Mouse (Mus musculus) bone marrow, adult 2 months (tissue): Measurements from ENCODE around the gene Acaa1a. TPM values are rescaled to one million over a fixed set of nuclear protein-coding genes. Genes with fewer than 3 reads are reported as not detected.

Source experiments
- H3K27ac ChIP-seq: fragments of 200-500 bp; 2 replicates; pipeline ENCODE4 v1.5.1; 2012; ENCODE audit warnings: low read depth, mild to moderate bottlenecking, control low read depth, inconsistent platforms, low read length; ENCODE audit not compliant: control insufficient read depth, poor library complexity, insufficient read depth
- H3K4me1 ChIP-seq: fragments of 200-500 bp; 2 replicates; pipeline ENCODE4 v1.6.1; 2011; ENCODE audit warnings: low read length; ENCODE audit not compliant: control insufficient read depth, insufficient read depth
- H3K4me3 ChIP-seq: fragments of 200-500 bp; replicated peaks from 2 replicates; pipeline ENCODE3; 2011; ENCODE audit warnings: mild to moderate bottlenecking, low read depth, low read length, control low read depth; ENCODE audit not compliant: control insufficient read depth
- CTCF ChIP-seq: fragments of 200-500 bp; IDR thresholded peaks from 2 replicates; pipeline ENCODE4 v1.5.1; 2011; ENCODE audit warnings: low read length, control low read depth; ENCODE audit not compliant: control insufficient read depth, insufficient read depth
- POLR2A ChIP-seq: fragments of 200-500 bp; IDR thresholded peaks from 2 replicates; pipeline ENCODE4 v1.6.1; 2011; ENCODE audit warnings: low read depth, mild to moderate bottlenecking, control low read depth, low read length, borderline replicate concordance; ENCODE audit not compliant: control insufficient read depth
- WGBS: fragments of 180-500 bp; shearing (Covaris S2); methylation state at CpG from one replicate; pipeline ENCODE4 v1.1.7; 2018; 5-methylcytosine and 5-hydroxymethylcytosine counted together
- polyA plus RNA-seq: library from polyadenylated mRNA; stranded (reverse); fragments of >200 nt; gene quantifications from 2 replicates; pipeline ENCODE4 v1.2.4, GENCODE M21; 2011; ENCODE audit warnings: low replicate concordance; ENCODE audit not compliant: missing spikeins, insufficient read depth, insufficient read length

Acaa1a gene
- polyA plus RNA-seq, 1 experiment, result 53.7 TPM

DNA sequence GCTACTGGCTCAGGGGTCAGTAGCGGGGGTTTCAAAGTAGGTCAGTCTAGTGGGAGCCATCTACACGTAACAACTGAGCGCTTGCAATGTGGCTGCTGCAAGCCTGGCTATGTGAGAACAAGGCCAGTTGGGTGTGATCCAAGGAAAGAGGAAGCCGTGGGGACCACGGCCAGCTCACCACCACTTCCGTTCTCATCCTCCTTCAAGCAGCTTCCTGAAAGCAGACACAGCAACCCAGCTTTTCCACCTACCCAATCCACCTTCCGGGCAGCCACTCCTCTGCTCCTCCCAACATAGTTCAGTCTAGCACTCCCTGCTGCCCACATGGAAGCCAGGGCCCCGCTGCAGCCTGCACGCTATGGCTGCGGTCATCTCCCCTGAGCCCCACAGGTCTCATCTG lies 5.2 kb upstream of the Acaa1a start:
- H3K4me1 ChIP-seq, result peaks cover 7% of the 10 kb centered on the region; the same call in 1 of the 2 replicates
- WGBS, result 5% methylated on average over 10 of the region's 10 CpGs
- H3K4me3 ChIP-seq, result no peak overlapping the region
- TF ChIP-seq CTCF (no peak), POLR2A (no peak)
- peak overlapping the region; percentile 75 for H3K27ac ChIP-seq

DNA sequence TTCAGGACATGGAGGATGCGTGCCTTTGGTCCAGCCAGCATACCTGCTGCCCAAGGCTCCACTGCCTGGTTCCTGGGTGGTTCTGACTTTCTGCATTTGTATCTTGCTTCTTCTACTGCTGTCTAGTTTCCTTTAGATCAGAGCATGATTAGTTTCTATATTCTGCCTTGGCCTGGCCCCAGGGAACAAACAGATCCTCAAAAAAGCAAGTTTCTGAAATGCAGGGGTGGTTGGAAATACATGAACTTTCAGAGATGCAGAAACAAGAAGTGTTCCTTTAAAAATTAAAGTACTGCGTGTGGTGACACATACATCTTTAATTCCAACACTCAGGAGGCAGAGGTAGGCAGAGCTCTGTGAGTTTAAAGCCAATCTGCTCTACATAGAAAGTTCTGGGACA lies 4.6 kb upstream of the Acaa1a start:
- Histone ChIP-seq H3K4me1 (peaks cover 7% of the 10 kb centered on the region; the same call in 1 of the 2 replicates), H3K27ac (peak overlapping the region; percentile 75), H3K4me3 (no peak overlapping the region)
- 65% methylated on average over 2 of the region's 2 CpGs for WGBS
- TF ChIP-seq CTCF (no peak), POLR2A (no peak)

DNA sequence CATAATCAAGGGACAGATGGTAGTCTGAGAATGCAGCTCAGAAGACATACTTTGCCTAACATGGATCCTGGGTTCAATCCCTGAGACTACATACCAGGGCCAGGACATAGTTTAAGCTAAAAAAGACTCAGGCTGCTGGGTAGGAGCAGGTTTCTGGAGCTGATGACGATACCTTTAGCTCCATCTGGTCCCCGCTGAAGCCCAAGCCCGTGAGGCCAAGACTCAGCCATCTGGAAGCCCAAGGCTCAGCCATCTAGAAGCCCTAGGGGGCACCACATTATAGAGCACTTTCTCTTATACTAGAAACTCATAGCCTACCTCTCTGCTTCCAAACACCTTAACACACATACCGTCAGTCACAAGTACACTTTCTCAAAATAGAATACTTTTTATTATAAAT lies 3.9 kb upstream of the Acaa1a start:
- H3K4me1 ChIP-seq, result peaks cover 7% of the 10 kb centered on the region; the same call in 1 of the 2 replicates
- H3K4me3 ChIP-seq, result no peak overlapping the region
- WGBS, result 88% methylated on average over 4 of the region's 4 CpGs
- no peak for TF ChIP-seq POLR2A
- no peak for TF ChIP-seq CTCF
- no peak overlapping the region for H3K27ac ChIP-seq

- WGBS, result 92% methylated on average over 14 of the region's 14 CpGs
- no peak overlapping the region for H3K27ac ChIP-seq
- H3K4me1 ChIP-seq, result peaks cover 9% of the 10 kb centered on the region; the same call in 1 of the 2 replicates
- no peak for TF ChIP-seq POLR2A
- no peak for TF ChIP-seq CTCF
- H3K4me3 ChIP-seq, result no peak overlapping the region
These were observed 1.6 kb upstream of the Acaa1a start for GRCm38 (mm10) chr9:119337842-119338241.

GRCm38 (mm10) chr9:119338350-119338749 lies 1.1 kb upstream of the Acaa1a start:
- WGBS, result 89% methylated on average over 3 of the region's 3 CpGs
- no peak overlapping the region for H3K4me3 ChIP-seq

GRCm38 (mm10) chr9:119339106-119339505 lies 370 bp upstream of the Acaa1a start:
- no peak for TF ChIP-seq POLR2A
- TF ChIP-seq CTCF, result no peak
- Histone ChIP-seq H3K27ac (no peak overlapping the region), H3K4me3 (peak overlapping the region; percentile 91), H3K4me1 (peaks cover 8% of the 10 kb centered on the region; the same call in 1 of the 2 replicates)
- 31% methylated on average over 7 of the region's 7 CpGs for WGBS

More at GRCm38 (mm10) chr9:119338350-119338749, 1.1 kb upstream of the Acaa1a start:
- peaks cover 9% of the 10 kb centered on the region; the same call in 1 of the 2 replicates for H3K4me1 ChIP-seq
- TF ChIP-seq CTCF, result no peak
- no peak for TF ChIP-seq POLR2A
- no peak overlapping the region for H3K27ac ChIP-seq

- H3K27ac ChIP-seq, result peak overlapping the region; percentile 93
- peaks cover 4% of the 10 kb centered on the region; the same call in 1 of the 2 replicates for H3K4me1 ChIP-seq
- 2% methylated on average over 8 of the region's 8 CpGs for WGBS
- no peak for TF ChIP-seq POLR2A
- H3K4me3 ChIP-seq, result peak overlapping the region; percentile 91
These were observed 720 bp downstream of the Acaa1a start for GRCm38 (mm10) chr9:119340212-119340580.

GRCm38 (mm10) chr9:119340909-119341816 lies 1.7 kb downstream of the Acaa1a start, which contains the start of gene Myd88:
Myd88 (minus strand) TSS chr9:119341411.
- under 1% methylated on average over 68 of the region's 68 CpGs for WGBS
- Histone ChIP-seq H3K27ac (peak within 1 kb of the TSS; percentile 93), H3K4me3 (peak within 1 kb of the TSS; percentile 91), H3K4me1 (peaks cover 4% of the 10 kb centered on the region; the same call in 1 of the 2 replicates)
- TF ChIP-seq CTCF (no peak), POLR2A (peak; percentile 71; the same call in 1 of the 2 replicates)
